Mouse (Mus musculus): ENCODE results near the gene Bloc1s4. TPM values are rescaled to one million over a fixed set of nuclear protein-coding genes. Genes with fewer than 3 reads are reported as not detected.
"Not testable (repeated sequence)": the region's sequence is repeated elsewhere in the genome, so short reads cannot be mapped to it uniquely, and the experiment has no call there.

The Bloc1s4 gene
- 21.0 and 21.4 TPM in 2 replicates for polyA plus RNA-seq (2015; fragmentation: Nextera tagmentation; extraction: Ambion mirVana)

DNA sequence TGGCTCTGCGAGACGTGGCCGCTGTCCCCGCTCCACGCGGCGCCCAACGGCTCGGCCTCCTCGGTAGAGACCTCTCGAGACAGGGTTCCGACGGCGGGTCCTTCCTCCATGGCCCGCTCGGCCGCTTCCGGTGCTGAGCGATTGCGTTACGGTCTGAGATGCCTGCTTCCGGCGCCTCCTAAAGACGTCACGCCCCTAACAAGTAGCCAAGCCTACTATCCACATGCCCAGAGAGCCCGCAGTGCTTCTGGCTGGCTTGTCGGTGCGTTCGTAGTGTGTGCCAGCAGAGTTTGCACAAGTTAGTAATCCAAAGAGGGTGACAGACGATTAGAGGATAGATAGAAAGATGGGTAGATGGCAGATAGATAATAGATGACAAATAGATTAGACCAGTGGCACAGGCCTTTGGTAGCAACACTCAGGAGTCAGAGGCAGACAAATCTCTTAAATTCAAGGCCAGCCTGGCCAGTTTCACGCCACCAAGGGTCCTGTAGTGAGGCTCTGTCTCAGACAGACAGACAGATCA is at the start of gene Bloc1s4:
Gene Bloc1s4, minus strand, starts transcription at position 115 of the 526 bp plus-strand sequence.
- H3K4me3 ChIP-seq (ENCODE audit: low read length): peak within 1 kb of the TSS; percentile 92
- H3K36me3 ChIP-seq (ENCODE audit: control insufficient read depth, insufficient read depth): no peaks in the 10 kb centered on the region
- H3K4me2 ChIP-seq (ENCODE audit: low read depth, low read length): peak within 1 kb of the TSS; percentile 82
- peaks cover 12% of the 10 kb centered on the region for H3K4me1 ChIP-seq (ENCODE audit: control insufficient read depth, insufficient read depth, low read length)
- peak within 1 kb of the TSS; percentile 89 for H3K9ac ChIP-seq (ENCODE audit: low read length)
- ATAC-seq (replicated peaks; ENCODE audit: extremely low read depth, insufficient read depth, low FRiP score): peak; percentile 88
- no peaks in the 10 kb centered on the region for H3K9me3 ChIP-seq (replicated peaks; ENCODE audit: control insufficient read depth, low read length)
- no peaks in the 10 kb centered on the region for H3K27me3 ChIP-seq (ENCODE audit: control insufficient read depth, insufficient read depth, low read length)
- WGBS: 4% methylated on average over 31 of the region's 31 CpGs
- no peak within 1 kb of the TSS for H3K27ac ChIP-seq (ENCODE audit: low read length)

DNA sequence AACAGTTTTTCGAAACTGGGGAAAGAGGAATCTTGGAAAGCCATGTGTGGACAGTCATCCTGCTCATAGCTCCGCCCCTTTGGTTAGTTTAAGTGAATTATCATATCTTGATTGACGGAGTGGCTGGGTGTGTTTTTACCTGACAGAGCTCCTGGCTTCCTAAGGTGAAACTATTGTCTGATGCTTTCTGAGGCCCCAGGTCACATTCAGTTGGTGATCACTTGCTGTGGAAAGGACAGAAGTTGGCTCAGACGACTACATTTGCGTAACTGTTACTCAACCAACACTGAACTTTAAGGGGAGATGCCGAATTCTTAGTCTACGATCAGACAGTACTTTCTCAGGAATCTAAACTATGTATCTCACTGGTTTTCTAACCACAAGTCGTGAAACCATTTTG is 48.8 kb upstream of the Bloc1s4 start:
- no peak overlapping the region for H3K27ac ChIP-seq (ENCODE audit: low read length)

DNA sequence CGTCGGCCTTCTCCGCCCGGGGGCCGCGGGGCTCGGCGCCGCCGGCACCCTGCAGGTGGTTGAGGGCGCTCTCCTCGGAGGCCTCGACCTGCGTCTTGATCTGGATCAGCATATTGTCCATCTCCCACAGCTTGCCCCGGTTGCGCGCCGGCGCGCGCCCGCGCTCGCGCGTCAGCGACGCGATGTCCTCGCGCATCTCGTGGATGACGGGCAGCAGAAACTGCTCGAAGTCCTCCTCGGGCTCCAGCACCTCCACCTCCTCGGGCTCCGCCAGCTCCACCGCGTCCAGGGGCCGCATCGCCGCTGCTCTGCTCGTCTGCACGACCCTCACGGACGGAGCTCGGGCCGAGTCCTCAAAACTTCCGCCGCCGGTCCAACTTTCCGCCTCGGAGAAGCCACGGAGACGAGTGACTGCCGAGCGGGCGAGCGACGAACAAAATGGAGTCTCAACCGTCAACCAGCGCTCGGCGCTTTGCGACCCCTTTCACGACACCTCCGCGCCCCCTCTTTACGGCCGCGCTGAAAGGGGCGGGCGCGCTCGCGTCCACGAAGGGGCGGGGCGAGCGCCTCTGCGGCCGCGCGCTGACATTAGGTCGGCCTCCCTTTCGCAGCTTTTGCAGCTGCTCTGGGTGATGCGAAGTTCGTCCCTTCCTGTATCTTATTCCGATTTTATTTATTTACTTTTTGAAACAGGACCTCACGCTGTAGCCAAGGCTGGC is 48.0 kb upstream of the Bloc1s4 start, which contains the start of gene Mrfap1:
Gene Mrfap1, minus strand, starts transcription at position 477 of the 719 bp plus-strand sequence.
- Histone ChIP-seq H3K27ac (ENCODE audit: low read length) (peak within 1 kb of the TSS; percentile 93), H3K4me3 (ENCODE audit: low read length) (peak within 1 kb of the TSS; percentile 76), H3K9ac (ENCODE audit: low read length) (peak within 1 kb of the TSS; percentile 87), H3K4me2 (ENCODE audit: low read depth, low read length) (peak within 1 kb of the TSS; percentile 83)
- not testable (repeated sequence) for H3K9me3 ChIP-seq (replicated peaks; ENCODE audit: control insufficient read depth, low read length); H3K36me3 ChIP-seq (ENCODE audit: control insufficient read depth, insufficient read depth); H3K27me3 ChIP-seq (ENCODE audit: control insufficient read depth, insufficient read depth, low read length); H3K4me1 ChIP-seq (ENCODE audit: control insufficient read depth, insufficient read depth, low read length)
- peak; percentile 78 for ATAC-seq (replicated peaks; ENCODE audit: extremely low read depth, insufficient read depth, low FRiP score)
- under 1% methylated on average over 88 of the region's 90 CpGs for WGBS

More for the DNA sequence above, 48.8 kb upstream of the Bloc1s4 start:
- no peak overlapping the region; the same call in 1 of the 2 replicates for H3K4me3 ChIP-seq (ENCODE audit: low read length)
- H3K36me3 ChIP-seq (ENCODE audit: control insufficient read depth, insufficient read depth): peaks cover 7% of the 10 kb centered on the region
- ATAC-seq (replicated peaks; ENCODE audit: extremely low read depth, insufficient read depth, low FRiP score): no peak
- H3K9ac ChIP-seq (ENCODE audit: low read length): peak overlapping the region; percentile 67; the same call in 1 of the 2 replicates
- 58% methylated on average over 8 of the region's 8 CpGs for WGBS
- H3K9me3 ChIP-seq (replicated peaks; ENCODE audit: control insufficient read depth, low read length): no peaks in the 10 kb centered on the region
- H3K4me1 ChIP-seq (ENCODE audit: control insufficient read depth, insufficient read depth, low read length): peaks cover 7% of the 10 kb centered on the region
- H3K4me2 ChIP-seq (ENCODE audit: low read depth, low read length): peak overlapping the region; percentile 83
- no peaks in the 10 kb centered on the region for H3K27me3 ChIP-seq (ENCODE audit: control insufficient read depth, insufficient read depth, low read length)

- H3K9ac ChIP-seq (ENCODE audit: low read length): peak overlapping the region; percentile 87
- not testable (repeated sequence) for H3K4me1 ChIP-seq (ENCODE audit: control insufficient read depth, insufficient read depth, low read length); H3K27me3 ChIP-seq (ENCODE audit: control insufficient read depth, insufficient read depth, low read length); H3K36me3 ChIP-seq (ENCODE audit: control insufficient read depth, insufficient read depth); H3K9me3 ChIP-seq (replicated peaks; ENCODE audit: control insufficient read depth, low read length)
- WGBS: 3% methylated on average over 35 of the region's 37 CpGs
- peak overlapping the region; percentile 83 for H3K4me2 ChIP-seq (ENCODE audit: low read depth, low read length)
- peak overlapping the region; percentile 93 for H3K27ac ChIP-seq (ENCODE audit: low read length)
- H3K4me3 ChIP-seq (ENCODE audit: low read length): peak overlapping the region; percentile 76
- ATAC-seq (replicated peaks; ENCODE audit: extremely low read depth, insufficient read depth, low FRiP score): peak; percentile 40
These were observed 47.3 kb upstream of the Bloc1s4 start for GRCm38 (mm10) chr5:36795647-36796295.

- Histone ChIP-seq H3K9ac (ENCODE audit: low read length) (no peak overlapping the region), H3K4me3 (ENCODE audit: low read length) (no peak overlapping the region), H3K4me2 (ENCODE audit: low read depth, low read length) (no peak overlapping the region), H3K27ac (ENCODE audit: low read length) (no peak overlapping the region), H3K4me1 (ENCODE audit: control insufficient read depth, insufficient read depth, low read length) (peaks cover 3% of the 10 kb centered on the region), H3K36me3 (ENCODE audit: control insufficient read depth, insufficient read depth) (peaks cover 7% of the 10 kb centered on the region), H3K9me3 (replicated peaks; ENCODE audit: control insufficient read depth, low read length) (no peaks in the 10 kb centered on the region), H3K27me3 (ENCODE audit: control insufficient read depth, insufficient read depth, low read length) (no peaks in the 10 kb centered on the region)
- ATAC-seq (replicated peaks; ENCODE audit: extremely low read depth, insufficient read depth, low FRiP score): no peak
- 74% methylated on average over 9 of the region's 9 CpGs for WGBS
These were observed 43.4 kb upstream of the Bloc1s4 start for GRCm38 (mm10) chr5:36791861-36792260.

DNA sequence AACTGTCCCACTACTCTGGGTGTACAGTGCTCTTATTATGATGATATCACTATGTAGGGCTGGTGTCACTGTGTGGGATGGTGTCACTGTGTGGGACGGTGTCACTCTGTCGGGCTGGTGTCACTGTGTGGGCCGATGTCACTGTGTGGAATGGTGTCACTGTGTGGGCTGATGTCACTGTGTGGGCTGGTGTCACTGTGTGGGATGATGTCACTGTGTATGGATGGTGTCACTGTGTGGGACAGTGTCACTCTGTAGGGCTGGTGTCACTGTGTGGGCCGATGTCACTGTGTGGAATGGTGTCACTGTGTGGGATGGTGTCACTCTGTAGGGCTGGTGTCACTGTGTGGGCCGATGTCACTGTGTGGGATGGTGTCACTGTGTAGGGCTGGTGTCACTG is 37.6 kb upstream of the Bloc1s4 start:
- Histone ChIP-seq H3K27ac (ENCODE audit: low read length) (no peak overlapping the region), H3K4me1 (ENCODE audit: control insufficient read depth, insufficient read depth, low read length) (no peaks in the 10 kb centered on the region), H3K9ac (ENCODE audit: low read length) (no peak overlapping the region), H3K4me2 (ENCODE audit: low read depth, low read length) (no peak overlapping the region), H3K4me3 (ENCODE audit: low read length) (no peak overlapping the region), H3K27me3 (ENCODE audit: control insufficient read depth, insufficient read depth, low read length) (no peaks in the 10 kb centered on the region), H3K9me3 (replicated peaks; ENCODE audit: control insufficient read depth, low read length) (0 out of 2 replicates have a peak, but pooled peaks cover 3% of the 10 kb centered on the region), H3K36me3 (ENCODE audit: control insufficient read depth, insufficient read depth) (no peaks in the 10 kb centered on the region)
- ATAC-seq (replicated peaks; ENCODE audit: extremely low read depth, insufficient read depth, low FRiP score): no peak
- 92% methylated on average over 5 of the region's 5 CpGs for WGBS

DNA sequence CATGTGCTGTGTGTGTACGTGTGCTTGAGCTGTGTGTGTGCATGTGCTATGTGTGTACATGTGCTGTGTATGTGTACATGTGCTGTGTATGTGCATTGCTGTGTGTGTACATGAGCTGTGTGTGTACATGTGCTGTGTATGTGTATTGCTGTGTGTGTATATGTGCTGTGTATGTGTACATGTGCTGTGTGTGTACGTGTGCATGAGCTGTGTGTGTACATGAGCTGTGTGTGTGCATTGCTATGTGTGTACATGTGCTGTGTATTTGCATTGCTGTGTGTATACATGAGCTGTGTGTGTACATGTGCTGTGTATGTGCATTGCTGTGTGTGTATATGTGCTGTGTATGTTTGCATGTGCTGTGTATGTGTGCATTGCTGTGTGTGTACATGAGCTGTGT is 31.1 kb upstream of the Bloc1s4 start:
- Histone ChIP-seq H3K27ac (ENCODE audit: low read length) (no peak overlapping the region), H3K4me2 (ENCODE audit: low read depth, low read length) (no peak overlapping the region), H3K9me3 (replicated peaks; ENCODE audit: control insufficient read depth, low read length) (peaks cover 8% of the 10 kb centered on the region), H3K9ac (ENCODE audit: low read length) (no peak overlapping the region), H3K27me3 (ENCODE audit: control insufficient read depth, insufficient read depth, low read length) (no peaks in the 10 kb centered on the region), H3K4me3 (ENCODE audit: low read length) (no peak overlapping the region), H3K4me1 (ENCODE audit: control insufficient read depth, insufficient read depth, low read length) (no peaks in the 10 kb centered on the region), H3K36me3 (ENCODE audit: control insufficient read depth, insufficient read depth) (no peaks in the 10 kb centered on the region)
- no peak for ATAC-seq (replicated peaks; ENCODE audit: extremely low read depth, insufficient read depth, low FRiP score)
- WGBS: 85% methylated on average over 2 of the region's 2 CpGs

GRCm38 (mm10) chr5:36778901-36779300 is 30.5 kb upstream of the Bloc1s4 start:
- no peak for ATAC-seq (replicated peaks; ENCODE audit: extremely low read depth, insufficient read depth, low FRiP score)
- Histone ChIP-seq H3K4me1 (ENCODE audit: control insufficient read depth, insufficient read depth, low read length) (no peaks in the 10 kb centered on the region), H3K9me3 (replicated peaks; ENCODE audit: control insufficient read depth, low read length) (peaks cover 6% of the 10 kb centered on the region), H3K4me2 (ENCODE audit: low read depth, low read length) (no peak overlapping the region), H3K27me3 (ENCODE audit: control insufficient read depth, insufficient read depth, low read length) (no peaks in the 10 kb centered on the region), H3K4me3 (ENCODE audit: low read length) (no peak overlapping the region), H3K36me3 (ENCODE audit: control insufficient read depth, insufficient read depth) (no peaks in the 10 kb centered on the region), H3K27ac (ENCODE audit: low read length) (no peak overlapping the region), H3K9ac (ENCODE audit: low read length) (no peak overlapping the region)
- 83% methylated on average over 1 of the region's 2 CpGs for WGBS

GRCm38 (mm10) chr5:36777186-36777585 is 28.7 kb upstream of the Bloc1s4 start:
- H3K4me2 ChIP-seq (ENCODE audit: low read depth, low read length): no peak overlapping the region
- WGBS: 16% methylated on average over 2 of the region's 2 CpGs
- no peak overlapping the region for H3K4me3 ChIP-seq (ENCODE audit: low read length)
- H3K9ac ChIP-seq (ENCODE audit: low read length): no peak overlapping the region
- H3K9me3 ChIP-seq (replicated peaks; ENCODE audit: control insufficient read depth, low read length): peaks cover 6% of the 10 kb centered on the region
- H3K4me1 ChIP-seq (ENCODE audit: control insufficient read depth, insufficient read depth, low read length): no peaks in the 10 kb centered on the region
- H3K27ac ChIP-seq (ENCODE audit: low read length): no peak overlapping the region
- no peaks in the 10 kb centered on the region for H3K27me3 ChIP-seq (ENCODE audit: control insufficient read depth, insufficient read depth, low read length)
- H3K36me3 ChIP-seq (ENCODE audit: control insufficient read depth, insufficient read depth): no peaks in the 10 kb centered on the region
- no peak for ATAC-seq (replicated peaks; ENCODE audit: extremely low read depth, insufficient read depth, low FRiP score)
